Mouse (Mus musculus) activated CD4-positive, CD25-positive, alpha-beta regulatory T cell, adult 4 months (primary cell): Measurements from ENCODE around the gene Kcnk12. TPM values are rescaled to one million over a fixed set of nuclear protein-coding genes. Genes with fewer than 3 reads are reported as not detected.

Experiments used
- ATAC-seq: one replicate; pipeline ENCODE4 v1.8.0; 2017
- polyA plus RNA-seq, 2 experiments: library from polyadenylated mRNA; unstranded; fragments of 100-300 nt; shearing (Covaris generic); gene quantifications; one replicate each; pipeline ENCODE4 v1.2.1; 2017

Gene Kcnk12
- polyA plus RNA-seq, 2 experiments from 2014 or later: not detected

DNA sequence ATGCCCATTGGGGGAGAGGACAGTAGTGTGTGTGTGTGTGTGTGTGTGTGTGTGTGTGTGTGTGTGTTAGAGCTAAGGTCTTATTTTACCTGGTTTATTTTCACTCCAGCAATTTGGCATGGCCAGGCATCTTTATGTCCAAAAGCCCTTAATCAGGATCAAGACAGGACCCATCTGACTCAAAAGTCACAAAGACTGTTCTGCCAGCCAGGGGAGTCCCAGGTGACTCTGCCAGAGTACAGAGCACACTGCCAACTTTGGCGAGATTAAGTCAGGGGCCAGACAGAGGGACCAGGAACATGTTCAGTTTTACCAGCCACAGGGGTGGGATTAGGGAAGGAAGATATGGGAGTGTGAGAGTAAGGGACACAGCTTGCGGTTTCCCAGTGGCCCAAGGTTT, 12.9 kb downstream of the Kcnk12 start:
- no peak for ATAC-seq

DNA sequence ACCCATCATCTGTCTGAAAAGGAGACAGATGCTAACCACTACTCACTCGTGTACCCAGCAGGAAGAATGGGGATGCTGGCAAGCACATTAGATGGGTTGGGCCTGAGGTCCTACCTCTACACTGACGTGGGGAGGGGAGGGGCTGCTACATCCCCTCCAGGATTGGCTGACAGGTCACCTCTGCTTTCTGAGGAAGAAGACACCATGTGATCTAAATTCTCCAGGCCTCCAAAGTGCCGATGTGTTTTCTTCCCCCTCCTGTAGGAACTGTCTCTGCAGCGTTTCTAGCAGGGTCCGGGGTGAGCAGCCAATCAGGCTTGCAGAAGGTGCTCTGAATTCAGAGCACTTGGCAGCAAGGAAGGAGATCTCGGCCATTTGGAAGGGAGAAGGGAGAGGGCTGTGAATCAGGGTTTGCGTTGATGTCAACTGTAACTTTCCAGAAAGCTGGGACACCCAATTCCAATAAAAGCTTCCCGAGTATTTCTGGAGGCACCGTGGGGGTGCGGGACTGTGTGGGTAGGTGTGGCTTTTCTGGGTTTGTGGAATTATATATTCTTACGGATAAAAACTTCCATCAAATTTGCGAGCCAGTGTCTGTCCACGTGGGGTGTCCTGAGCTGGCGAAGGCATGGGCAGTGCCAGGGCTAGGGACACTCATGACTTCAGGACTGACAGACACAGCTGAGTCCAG, 13.5 kb downstream of the Kcnk12 start:
- no peak for ATAC-seq

DNA sequence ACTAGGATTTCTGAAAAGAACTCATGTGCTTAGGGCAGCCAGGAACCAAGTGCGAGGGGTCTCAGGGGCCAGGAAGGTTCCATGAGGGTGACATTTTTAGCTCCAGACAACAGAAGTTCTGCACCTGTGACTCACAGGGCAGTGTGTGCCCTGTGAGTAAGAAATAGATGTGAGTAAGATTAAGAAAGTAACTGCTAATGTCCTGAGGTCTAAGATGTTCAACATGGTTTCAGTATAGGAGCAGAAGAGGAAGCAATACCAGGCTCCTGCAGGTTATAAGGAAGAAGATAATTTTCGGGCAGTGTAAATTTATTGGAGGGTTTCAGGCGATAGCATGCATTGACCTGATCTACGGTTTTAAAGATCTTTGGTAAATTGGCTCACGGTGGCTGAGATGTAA, 16.6 kb downstream of the Kcnk12 start:
- ATAC-seq: no peak

DNA sequence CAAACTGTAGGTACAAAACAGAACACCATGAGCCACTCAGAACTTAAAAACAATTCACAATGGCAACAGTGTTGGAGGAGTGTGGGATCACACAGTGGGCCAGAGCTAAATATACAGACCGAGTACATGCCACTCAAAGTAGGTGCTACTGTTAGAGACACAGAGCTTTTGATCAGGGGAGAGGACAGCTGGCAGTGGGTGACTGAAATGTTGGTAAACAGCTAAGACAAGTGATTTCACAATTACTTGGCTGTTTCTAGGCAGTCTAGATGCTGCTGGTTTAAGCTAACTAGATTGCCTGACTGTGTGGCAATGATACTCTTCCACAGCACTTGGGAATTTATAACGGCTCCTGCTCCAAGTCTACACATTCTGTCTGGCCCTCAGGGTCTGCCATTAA, 17.6 kb downstream of the Kcnk12 start:
- no peak for ATAC-seq

DNA sequence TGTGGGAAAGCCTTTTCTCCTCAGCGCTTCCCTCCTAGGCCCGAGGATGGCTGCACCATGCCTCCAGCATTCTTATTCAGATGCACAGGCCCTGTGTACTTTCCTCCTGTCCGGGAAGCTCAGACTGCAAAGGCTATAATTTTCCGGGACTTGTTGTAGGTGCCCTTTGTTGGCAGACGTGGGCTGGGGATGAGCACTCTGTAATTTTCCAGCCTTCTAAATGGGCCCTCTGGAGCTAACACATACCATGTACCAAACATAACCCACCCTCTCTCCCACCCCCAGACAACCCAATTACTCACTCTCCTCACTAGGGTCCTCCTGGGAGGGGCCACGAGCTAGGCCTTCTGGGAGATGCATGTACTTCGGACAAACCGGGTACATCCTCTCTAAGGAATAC, 22.8 kb downstream of the Kcnk12 start:
- no peak for ATAC-seq

DNA sequence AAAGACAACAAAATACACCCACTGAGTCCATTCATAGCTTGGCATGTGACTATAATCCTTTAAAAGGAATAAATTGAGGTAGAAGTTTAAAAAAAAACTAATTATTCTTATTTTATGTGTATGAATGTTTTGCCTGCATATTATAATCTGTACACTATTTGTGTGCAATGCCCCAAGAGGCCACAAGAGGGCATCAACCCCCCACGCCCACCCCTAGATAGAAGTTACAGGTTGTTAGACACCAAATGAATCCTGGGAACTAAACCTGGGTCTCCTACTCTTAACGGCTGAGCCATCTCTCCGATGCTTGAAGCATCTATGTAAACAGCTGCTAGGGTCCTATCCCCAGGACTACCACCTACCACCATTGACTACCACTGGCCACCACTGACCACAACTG, 24.6 kb downstream of the Kcnk12 start:
- ATAC-seq: no peak

DNA sequence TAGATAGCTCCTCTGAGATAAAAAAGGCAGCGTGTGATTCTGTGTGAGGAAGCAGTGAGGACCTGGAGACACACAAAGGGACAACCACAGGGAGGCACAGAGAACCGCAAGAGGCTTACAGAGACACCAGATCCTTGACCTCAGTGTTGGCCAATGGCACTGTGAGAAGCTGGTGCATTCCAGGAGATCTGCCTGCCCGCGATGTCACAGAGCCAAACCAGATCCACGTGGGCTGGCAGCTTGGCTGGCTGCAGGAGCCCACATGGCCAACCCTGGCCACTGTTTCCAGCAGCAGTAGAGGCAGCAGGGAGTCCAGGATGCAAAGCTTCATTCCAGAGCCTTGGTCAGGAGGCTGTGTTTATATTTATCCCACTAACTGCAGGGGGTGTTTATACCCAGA, 27.0 kb downstream of the Kcnk12 start:
- no peak for ATAC-seq

DNA sequence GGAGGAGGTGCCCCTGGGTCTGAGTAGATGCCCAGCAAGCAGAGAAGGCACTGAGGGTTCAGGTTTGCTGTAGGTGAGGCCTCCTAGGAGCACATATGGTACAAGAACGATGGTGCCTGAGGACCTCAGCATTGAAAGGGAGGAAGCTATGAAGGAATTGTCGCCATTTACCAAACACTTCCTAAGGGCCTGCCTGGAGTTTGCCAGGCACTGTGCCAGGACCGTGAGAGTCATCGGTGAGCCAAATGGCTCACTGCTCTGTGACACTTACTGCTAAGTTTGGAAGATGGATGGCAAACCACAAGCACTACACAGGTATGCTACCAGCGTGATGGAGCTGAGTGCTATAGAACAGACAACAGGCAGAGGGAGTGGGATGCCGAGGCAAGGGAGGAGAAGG, 30.9 kb downstream of the Kcnk12 start:
- no peak for ATAC-seq

DNA sequence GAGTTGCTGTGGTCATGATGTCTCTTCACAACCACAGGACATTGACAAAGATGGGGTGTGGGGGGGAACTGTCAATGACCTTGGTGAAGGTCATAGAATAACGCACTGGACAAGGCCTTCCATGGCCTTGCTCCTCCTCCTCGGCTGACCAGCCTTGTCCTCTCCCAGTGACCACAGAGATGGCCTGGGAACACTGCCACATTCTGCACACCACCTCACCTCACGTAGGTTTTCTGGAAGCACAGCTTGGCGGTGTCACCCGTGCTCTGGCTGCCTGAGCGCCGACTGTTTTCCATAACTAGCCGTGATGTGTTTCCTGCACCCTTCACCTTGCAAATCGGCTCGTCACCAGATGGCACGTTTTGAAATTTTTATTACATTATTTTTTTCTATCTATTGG, 32.8 kb downstream of the Kcnk12 start:
- no peak for ATAC-seq

DNA sequence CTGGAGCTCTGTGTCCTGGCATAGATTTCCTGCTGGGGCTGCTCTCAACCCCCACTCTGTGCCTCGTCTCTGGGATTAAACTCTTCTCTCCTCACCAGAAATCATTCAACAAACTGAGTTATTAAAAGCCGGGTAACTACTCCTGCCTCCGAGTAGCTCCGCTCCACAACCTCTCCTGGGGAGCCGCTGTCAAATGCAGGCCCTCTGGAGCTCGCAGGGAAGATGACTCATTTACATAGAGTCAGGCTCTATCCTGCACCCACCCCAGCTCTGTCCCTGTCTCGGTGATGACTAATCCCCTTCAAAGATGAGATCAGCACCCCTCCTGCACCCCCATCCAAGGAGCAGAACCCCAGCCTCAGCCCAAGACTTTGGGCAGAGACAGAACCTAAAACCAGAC, 34.6 kb downstream of the Kcnk12 start:
- no peak for ATAC-seq

DNA sequence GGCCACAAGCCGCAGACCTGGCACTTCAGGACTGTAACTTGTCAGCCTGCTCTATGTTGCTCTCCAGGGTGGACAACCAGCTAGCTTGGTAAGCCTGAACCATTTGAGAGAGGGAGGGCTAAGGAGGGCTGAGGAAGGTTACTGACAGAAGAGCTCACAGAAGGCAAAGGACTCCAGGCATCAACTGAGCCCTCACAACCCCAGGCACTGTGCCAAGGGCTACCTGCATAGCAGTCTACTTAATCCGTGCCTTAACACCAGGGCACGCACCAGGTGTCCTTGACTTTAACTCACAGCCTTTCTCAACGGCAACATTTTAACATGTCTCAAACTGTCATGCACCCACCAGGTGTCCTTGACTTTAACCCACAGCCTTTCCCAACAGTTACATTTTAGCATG, 37.5 kb downstream of the Kcnk12 start:
- ATAC-seq: no peak

DNA sequence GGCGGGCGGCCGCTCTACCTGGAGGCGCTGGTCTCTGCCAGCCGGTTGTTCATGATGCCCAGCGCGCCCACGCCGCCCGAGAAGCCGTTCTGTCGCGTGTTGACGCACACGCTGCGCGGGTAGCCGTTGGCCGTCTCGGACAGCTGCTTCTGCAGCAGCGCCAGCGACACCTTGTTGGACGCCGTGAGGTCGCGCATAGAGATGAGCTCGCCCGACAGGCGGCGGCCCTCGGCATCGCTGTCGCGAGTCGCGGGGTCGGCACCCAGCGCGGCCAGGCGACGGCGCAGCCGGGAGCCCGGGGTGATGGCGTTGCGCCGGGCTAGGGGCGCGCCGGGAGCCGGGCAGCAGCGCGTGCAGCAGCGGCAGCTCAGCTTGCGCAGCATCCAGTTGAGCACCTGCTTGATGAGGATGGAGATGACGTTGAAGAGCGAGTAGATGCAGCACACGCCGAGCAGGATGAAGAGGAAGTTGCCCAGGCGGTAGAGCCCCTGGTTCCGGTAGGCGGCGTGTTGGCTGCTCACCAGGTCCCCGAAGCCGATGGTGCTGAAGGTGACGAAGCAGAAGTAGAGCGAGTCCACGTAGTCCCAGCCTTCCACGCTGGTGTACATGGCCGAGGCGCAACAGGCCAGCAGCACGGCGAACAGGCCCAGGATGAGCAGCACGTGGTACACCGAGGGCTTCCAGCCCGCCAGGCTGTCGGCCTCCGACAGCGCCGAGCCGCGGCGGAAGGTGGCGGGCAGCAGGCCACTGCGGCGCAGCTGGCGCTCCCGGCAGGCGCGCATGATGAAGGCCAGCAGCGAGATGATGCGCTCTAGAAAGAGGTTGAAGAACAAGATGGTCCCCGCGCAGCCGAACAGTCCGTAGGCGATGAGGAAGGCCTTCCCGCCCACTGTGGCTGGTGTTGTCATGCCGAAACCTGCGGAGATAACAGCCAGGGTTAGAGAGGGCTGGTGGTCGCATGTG, 51.6 kb downstream of the Kcnk12 start:
- peak; percentile 36 for ATAC-seq

DNA sequence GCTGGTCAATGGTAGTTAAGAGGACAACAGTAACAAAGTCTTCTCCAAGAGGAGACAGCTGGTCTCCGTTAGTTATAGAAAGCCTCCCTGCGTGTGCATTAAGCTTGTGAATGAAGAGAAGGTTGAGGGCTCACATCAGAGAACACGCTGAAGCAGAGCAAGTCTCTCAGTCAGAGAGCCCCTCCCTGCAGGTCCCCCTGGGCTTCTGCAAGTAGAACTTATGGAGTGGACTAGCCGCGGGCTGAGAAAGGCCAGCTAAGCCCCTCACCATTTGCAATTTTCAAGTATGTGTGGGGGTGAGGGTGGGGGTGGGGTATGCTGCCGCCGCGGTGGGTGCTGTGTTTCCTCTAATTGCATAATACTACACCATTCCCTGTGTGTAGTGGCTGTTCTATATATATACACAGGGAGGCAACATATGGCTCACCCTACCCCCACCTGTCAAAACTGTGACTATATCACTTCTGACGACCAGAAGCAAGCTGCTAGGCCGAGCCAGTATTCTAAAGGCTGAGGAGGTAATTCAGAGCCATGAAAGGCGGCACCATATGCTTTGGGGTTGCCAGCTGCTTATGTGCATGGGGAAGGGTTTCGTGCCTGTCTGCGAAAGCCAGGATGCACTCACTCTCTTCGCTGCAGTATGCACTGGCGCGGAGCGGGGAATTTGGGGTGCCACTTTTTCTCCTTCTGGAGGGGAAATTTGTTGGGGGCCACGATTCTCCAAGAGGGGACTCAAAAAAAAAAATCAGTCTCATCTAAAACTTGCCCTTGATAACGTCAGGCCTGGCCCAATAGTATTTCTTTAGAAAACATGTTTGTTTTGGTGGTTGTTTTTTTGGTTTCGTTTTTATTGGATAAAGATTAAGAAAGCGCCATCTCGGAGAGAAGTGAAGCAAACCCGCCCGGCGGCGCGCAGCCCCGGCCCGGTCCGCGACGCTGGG, 52.5 kb downstream of the Kcnk12 start:
- ATAC-seq: no peak

DNA sequence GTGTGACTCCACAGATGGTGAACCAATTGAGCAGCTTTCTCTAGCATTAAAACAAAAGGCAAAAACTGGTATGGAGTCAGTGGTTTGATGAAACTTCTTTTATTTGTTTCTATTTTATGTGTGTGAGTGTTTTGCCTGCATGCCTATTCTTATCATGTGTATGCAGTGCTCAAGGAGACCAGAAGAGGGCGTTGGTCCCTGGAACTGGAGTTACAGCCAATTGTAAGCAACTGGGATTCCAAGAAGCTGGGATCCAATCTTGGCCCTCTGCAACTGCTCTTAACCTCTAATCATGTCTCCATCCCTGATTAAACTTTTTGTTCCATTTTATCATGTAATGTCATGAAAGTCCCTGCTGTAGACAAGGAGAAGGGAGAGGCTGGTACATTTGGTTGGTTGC, 58.0 kb downstream of the Kcnk12 start:
- ATAC-seq: no peak

DNA sequence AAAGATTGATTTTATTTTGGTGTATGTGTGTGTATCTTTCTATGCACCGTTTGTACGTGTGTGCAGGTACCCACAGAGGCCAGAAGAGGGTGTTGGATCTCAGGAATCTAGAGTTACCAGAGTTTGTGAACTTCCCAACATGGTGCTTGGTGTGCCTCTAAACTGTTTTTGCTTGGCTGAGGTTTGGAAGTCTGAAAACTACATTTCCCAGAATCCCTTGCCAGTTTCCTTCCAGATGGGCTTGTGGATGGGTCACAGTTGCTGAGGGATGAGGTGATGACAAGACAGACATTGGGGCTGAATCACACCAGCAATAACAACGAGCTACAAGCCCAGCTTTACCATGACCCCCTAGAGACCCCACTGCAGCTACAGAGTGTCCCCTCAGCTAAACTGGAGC, 60.6 kb downstream of the Kcnk12 start:
- ATAC-seq: no peak

DNA sequence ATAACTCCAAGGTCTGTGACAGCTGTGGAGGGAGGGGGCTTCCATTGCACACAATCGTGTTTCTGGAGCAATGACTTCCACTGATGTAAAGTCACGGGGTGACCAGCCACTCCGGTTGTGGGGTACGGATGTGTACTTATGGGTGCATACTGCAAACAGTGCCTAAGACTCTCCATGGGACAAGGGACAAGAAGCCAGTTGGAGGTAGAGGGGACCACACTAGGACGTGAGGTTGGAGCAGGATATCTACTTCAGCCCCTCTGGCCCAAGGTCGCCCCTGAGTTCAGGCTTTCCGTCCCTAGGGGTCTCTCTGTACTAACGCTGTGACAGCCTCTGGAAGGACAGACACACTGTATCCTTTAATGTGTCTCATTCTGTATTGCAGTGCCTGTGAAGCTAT, 63.3 kb downstream of the Kcnk12 start:
- no peak for ATAC-seq

DNA sequence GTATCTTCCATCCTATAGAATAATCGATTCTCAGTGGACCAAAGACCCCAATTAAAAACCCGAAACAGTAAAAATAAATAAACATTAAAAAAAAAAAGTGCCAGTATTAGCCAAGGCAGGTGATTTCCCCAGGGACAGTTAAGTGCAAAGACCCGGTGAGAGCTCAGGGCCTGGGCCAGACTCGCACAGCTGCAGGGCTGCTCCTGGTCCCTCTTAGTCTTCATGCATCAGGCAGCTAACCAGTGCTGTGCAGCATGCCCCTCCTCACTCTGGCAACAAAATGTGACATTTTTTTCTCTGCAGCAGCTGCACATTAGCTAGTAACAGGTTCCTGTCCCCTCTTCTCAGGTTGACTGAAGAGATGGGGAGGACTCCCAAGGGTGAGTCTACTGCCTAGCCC, 65.8 kb downstream of the Kcnk12 start:
- no peak for ATAC-seq

DNA sequence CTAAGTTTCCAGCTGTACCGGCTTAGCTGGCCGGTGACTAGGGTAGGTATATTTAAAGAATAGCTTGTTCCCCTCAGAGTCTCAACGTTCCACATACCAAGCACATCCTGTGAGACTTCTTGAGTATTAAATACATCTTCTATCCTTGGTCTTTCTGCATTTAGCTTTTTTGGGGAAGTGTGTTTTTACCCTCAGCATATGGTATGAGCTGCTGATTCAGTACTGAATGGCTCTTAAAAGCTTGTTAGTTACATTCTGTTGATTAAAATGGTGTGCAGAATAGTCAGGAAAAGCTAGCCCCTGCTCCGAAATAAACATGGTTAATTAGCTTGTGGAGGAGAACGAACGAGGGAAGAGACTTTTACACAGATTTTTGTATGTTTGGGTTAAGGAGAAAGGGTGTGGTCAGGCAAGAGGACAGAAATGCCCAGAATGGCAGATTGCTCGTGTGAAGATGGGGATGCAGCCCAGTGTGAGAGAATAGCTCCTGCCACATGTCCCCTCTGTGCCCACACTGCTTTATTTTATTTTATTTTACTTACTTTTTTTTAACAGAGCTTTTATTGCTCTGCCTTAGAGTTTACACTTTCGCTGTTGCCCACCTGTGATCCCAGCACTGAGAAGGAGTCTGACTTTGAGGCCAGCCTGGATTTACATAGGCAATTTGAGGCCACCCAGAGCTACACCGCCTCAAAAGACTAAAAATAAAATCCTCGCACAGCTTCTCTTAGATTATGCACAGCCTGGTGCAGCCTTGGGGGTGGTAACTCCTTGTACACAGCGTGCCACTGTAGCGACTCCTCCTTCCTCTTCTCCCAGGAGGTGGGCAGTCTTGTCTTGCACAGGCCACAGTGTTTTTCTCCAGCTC, 71.1 kb downstream of the Kcnk12 start:
- ATAC-seq: no peak

DNA sequence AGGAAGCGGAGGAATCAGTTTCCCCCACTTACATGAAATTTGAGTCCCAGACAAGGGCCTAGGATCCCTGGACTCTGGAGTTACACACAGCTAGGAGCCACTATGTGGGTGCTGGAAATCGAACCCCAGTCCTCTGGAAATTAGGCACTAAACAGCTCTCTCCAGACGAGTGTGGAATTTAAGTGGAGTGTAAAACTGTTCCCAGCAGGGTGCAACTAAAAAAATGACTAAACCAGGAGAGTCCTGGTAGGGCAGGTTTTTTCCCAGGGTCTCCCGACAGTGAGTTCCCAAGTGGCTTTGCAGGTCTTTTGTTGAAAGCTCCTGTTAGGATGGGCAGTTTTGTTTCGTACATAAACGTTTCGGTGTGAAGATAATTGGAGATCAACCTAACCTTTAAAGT, 73.1 kb downstream of the Kcnk12 start:
- ATAC-seq: no peak

DNA sequence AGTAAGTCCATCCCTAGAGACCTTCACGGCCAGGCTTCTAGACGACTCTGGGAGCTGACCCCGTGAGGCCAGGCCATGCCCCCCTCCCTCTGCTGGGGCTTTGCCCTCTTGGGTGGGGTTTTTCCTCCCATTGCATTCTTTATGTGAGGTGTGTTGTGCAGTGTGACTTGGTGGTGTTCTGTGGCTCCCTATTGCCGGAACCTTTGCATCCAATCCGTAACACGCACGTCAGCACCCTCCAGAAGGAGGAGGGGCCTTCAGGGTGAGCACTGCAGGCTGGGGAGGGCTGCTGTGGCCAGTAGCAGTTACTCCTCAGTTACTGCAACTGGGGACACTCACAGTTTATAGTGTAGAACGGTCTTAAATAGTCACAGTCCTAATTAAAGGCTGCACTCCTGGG, 97.7 kb downstream of the Kcnk12 start:
- no peak for ATAC-seq

DNA sequence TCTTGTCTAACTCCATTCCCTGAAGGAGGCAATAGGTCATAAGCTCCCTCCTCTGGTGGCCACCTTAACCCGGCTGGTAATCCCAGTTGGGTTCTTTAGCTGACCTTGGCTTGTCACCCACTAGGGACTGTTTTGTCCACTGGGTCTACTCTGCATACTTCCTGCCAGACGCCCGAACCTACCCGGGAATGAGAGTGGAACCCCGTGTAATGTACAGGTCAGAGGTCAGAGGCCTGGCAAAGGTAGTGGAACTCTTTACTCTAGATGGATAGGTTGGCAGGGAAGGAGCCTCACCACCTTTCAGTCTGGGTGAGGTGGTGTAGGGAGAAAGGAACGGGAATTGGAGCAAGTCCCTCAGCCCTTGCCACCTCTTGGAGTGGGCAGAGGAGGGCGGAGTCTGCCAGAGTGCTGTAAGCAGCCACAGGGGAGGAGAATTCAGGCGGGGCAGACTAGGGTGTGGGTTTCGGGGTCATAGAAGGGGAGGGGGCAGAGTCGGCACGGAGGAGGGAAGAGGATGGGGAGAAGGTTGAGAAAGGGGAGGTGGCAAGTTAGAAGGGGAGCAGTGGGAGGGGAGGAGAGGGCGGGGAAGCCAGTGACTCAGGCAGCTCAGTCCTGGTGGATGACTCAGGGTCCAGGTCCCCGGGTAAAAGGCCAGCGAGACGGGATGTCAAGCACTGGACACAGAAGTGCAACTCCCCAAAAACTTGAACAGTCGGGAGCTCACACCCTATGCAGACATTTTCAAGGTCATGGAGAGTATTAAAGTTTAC, 98.6 kb downstream of the Kcnk12 start:
- no peak for ATAC-seq
